Mouse (Mus musculus): ENCODE results near the gene Snx29. TPM values are rescaled to one million over a fixed set of nuclear protein-coding genes. Genes with fewer than 3 reads are reported as not detected.

The Snx29 gene
- total RNA-seq, 2 experiments from 2014 or later: 18.0 to 26.7 TPM

DNA sequence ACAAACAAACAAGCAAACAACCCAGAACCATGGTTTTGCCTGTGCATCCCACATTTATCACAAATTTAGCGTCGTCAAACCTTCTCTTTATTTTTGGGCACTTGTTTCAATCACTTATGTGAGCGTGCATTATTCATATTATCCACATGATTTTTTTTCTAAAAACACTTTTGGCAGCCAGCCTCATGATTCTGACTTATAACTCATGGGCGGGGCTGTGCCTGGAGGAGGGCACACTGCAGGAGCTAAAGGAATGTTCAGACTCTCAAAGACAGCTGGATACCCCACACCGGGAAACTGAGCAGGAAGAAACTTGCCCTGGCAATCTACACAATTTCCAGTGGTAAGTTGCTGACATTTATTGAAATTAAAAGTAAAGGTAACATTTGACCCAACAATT, 455.5 kb downstream of the Snx29 start:
- DNase-seq (ENCODE audit: low spot score in 2 of 2): no peak
- intact Hi-C loops (cut with DNase I): no loop called here

GRCm38 (mm10) chr16:11778715-11779460, 456.2 kb downstream of the Snx29 start:
- peak; percentile 44 to 55 for DNase-seq (ENCODE audit: low spot score in 2 of 2)
- intact Hi-C loops (cut with DNase I): no loop called here

- DNase-seq (ENCODE audit: low spot score in 2 of 2): no peak
Observed at GRCm38 (mm10) chr16:11782082-11782481, 459.4 kb downstream of the Snx29 start.

DNA sequence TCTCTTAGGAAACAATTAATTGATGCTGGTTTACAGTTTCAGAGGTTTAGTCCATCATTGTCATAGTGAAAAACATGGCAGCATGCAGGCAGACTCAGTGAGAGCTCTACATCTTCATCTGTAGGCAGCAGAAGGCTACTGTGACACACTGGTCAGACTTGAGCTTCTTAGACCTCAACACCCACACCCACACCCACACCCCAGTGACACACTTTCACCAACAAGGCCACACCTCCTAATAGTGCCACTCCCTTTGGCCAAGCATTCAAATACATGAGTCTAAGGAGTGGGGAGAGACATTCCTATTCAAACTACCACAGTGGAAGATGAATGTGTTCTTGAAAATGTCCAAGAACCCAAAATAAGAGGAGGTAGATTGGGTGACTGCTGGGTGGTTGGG, 460.6 kb downstream of the Snx29 start:
- no peak for DNase-seq (ENCODE audit: low spot score in 2 of 2)
- intact Hi-C loops (cut with DNase I): no loop called here

More at GRCm38 (mm10) chr16:11782082-11782481, 459.4 kb downstream of the Snx29 start:
- intact Hi-C loops (cut with DNase I): no loop called here

- intact Hi-C loops (cut with DNase I): no loop called here
- no peak for DNase-seq (ENCODE audit: low spot score in 2 of 2)
Observed at GRCm38 (mm10) chr16:11784354-11784753, 461.6 kb downstream of the Snx29 start.

GRCm38 (mm10) chr16:11785806-11786205, 463.1 kb downstream of the Snx29 start:
- DNase-seq (ENCODE audit: low spot score in 2 of 2): no peak
- intact Hi-C loops (cut with DNase I): no loop called here

DNA sequence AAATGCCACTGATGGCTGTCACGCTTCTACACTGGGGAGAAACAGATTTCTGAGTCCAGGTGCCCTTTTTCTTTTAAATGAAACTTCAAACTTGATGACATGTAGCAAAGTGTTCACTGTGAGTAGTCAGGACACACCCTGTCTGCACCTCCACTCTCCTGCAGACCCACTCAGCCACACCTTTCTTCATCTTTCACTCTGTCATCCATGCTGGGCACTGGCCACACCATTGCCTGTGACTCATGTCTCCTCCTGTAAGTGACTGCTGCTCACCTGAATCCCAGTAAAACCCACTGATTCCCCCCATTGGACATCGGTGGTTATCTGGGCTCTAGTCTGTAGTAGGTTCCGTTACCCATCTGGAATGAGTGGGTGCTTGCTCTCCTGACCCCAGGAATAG, 467.8 kb downstream of the Snx29 start:
- DNase-seq (ENCODE audit: low spot score in 2 of 2): no peak
- intact Hi-C loops (cut with DNase I): no loop called here

- intact Hi-C loops (cut with DNase I): no loop called here
- DNase-seq (ENCODE audit: low spot score in 2 of 2): no peak
Observed at GRCm38 (mm10) chr16:11793391-11793790, 470.7 kb downstream of the Snx29 start.

DNA sequence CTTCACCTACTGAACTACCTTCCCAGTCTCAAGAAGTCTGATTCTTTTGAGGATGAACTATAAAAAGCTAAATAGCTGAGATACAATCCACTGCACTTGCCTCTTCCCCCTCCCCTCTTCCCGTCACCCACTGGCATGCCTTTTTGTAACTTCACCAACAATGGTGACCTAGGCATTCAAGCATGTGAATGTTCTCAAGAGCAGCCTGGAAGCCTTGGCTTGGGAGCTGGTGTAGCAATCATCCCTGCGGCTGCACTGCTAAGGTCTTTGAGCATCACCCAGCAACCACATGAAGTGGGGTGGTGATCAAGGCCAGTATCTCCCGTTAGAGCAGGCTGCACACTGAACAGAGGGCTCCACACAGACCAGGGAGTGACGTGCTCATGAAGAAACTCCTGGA, 471.9 kb downstream of the Snx29 start:
- intact Hi-C loops (cut with DNase I): no loop called here
- no peak for DNase-seq (ENCODE audit: low spot score in 2 of 2)

DNA sequence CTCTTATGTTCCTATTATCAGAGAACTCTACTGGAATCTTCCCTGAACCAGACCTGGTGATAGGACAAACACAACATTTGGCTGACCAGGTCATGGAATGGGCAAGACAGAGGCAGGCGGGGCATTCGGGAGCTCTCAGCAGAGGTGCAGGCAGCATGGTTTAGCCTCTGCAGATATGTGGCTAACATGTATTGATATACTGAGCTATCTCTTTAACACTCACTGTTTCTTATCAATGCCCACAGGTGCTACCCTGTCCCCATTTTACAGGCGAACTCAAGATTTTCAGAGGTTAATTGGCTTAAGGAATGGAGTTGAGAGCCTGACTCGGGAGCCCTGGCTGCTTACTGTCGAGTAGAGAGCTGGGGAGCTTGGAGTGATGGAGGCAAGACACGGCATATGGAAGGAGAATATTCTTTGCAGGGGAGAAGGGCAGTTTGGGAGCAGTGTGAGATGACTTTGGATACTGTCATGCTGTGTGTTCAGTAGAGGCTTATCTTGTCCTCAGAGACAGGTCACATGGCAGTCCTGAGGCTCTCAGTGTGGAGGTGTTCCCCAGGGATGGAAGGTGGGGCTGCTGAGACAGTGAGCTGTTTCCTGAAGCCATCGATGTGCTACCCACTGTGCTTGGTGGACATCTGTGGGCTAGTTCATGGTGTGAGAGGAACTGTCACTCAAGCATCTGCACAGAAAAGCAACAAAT, 473.2 kb downstream of the Snx29 start:
- DNase-seq (ENCODE audit: low spot score in 2 of 2): no peak
- intact Hi-C loops (cut with DNase I): no loop called here

- no peak for DNase-seq (ENCODE audit: low spot score in 2 of 2)
- intact Hi-C loops (cut with DNase I): no loop called here
Observed at GRCm38 (mm10) chr16:11801960-11802539, 479.3 kb downstream of the Snx29 start.

Other genes with a start within 250 kb of the Snx29 start
- gene Txndc11, start 188.3 kb upstream of the Snx29 start, total RNA-seq (2021): 10 to 100 TPM; 32.1 to 38.1 TPM
- gene Zc3h7a, start 146.5 kb upstream of the Snx29 start, total RNA-seq (2021): 10 to 100 TPM; 49.7 to 84.5 TPM
- 10 to 100 TPM; 48.2 to 48.8 TPM for gene Rsl1d1, start 119.6 kb upstream of the Snx29 start, total RNA-seq (2021)
- gene Gspt1, start 68.6 kb upstream of the Snx29 start, total RNA-seq (2021): 10 to 100 TPM; 80.4 to 85.9 TPM
- under 1 TPM; 0.68 to 0.81 TPM for gene Tnfrsf17, start 9.1 kb upstream of the Snx29 start, total RNA-seq (2021)